Mouse (Mus musculus) ES-E14 (cell line): ENCODE measurements around the gene Prss45. TPM values are rescaled to one million over a fixed set of nuclear protein-coding genes. Genes with fewer than 3 reads are reported as not detected.

Experiments
- DNase-seq: peaks from one replicate; pipeline ENCODE4 v3.0.0-alpha.2; 2013; ENCODE audit warnings: low read depth, low spot score
- H3K27ac ChIP-seq: 2 replicates; pipeline ENCODE4 v1.5.1; 2012; ENCODE audit warnings: low read depth, mild to moderate bottlenecking, low read length, moderate library complexity, mixed read lengths; ENCODE audit not compliant: poor library complexity, insufficient read depth, severe bottlenecking
- H3K36me3 ChIP-seq: 2 replicates; pipeline ENCODE4 v1.6.1; 2012; ENCODE audit warnings: mild to moderate bottlenecking, low read length, moderate library complexity, mixed read lengths; ENCODE audit not compliant: control insufficient read depth, poor library complexity, insufficient read depth, severe bottlenecking
- H3K4me1 ChIP-seq, 2 experiments: fragments of 150-350 bp in 1 of 2; sonication (generic) in 1 of 2; 2 replicates each; pipeline ENCODE4 v1.6.1; 2012; ENCODE audit warnings: low read length in 2 of 2, mild to moderate bottlenecking in 1 of 2, mixed read lengths in 1 of 2; ENCODE audit not compliant: control insufficient read depth in 2 of 2, insufficient read depth in 2 of 2, poor library complexity in 1 of 2
- H3K4me3 ChIP-seq, 2 experiments: fragments of 150-350 bp in 1 of 2; sonication (generic) in 1 of 2; 2 replicates each; pipeline ENCODE4 v1.5.1; 2012; ENCODE audit warnings: low read length in 2 of 2, low read depth in 1 of 2, mild to moderate bottlenecking in 1 of 2, mixed read lengths in 1 of 2; ENCODE audit not compliant: insufficient read depth in 1 of 2, poor library complexity in 1 of 2, severe bottlenecking in 1 of 2
- H3K9ac ChIP-seq: 2 replicates; pipeline ENCODE4 v1.6.1; 2012; ENCODE audit warnings: low read depth, mild to moderate bottlenecking, low read length, mixed read lengths; ENCODE audit not compliant: poor library complexity, insufficient read depth, severe bottlenecking
- H3K9me3 ChIP-seq: fragments of 150-350 bp; sonication (generic); 2 replicates; pipeline ENCODE4 v1.6.1; 2012; ENCODE audit warnings: low read depth, mild to moderate bottlenecking, low read length; ENCODE audit not compliant: control insufficient read depth, insufficient read depth
- CHD2 ChIP-seq: IDR thresholded peaks from 2 replicates; pipeline ENCODE4 v1.6.1; 2014; ENCODE audit warnings: mild to moderate bottlenecking, low read depth, low read length, inconsistent platforms
- HCFC1 ChIP-seq: IDR thresholded peaks from 2 replicates; pipeline ENCODE4 v1.6.1; 2012; ENCODE audit warnings: low read length, inconsistent platforms, borderline replicate concordance; ENCODE audit not compliant: insufficient read depth
- MAFK ChIP-seq: IDR thresholded peaks from 2 replicates; pipeline ENCODE4 v1.6.1; 2014; ENCODE audit warnings: mild to moderate bottlenecking, low read depth, low read length, inconsistent platforms; ENCODE audit not compliant: insufficient read depth
- ZC3H11A ChIP-seq: IDR thresholded peaks from 2 replicates; pipeline ENCODE4 v1.6.1; 2012; ENCODE audit warnings: low read depth, mild to moderate bottlenecking, inconsistent platforms, low read length, borderline replicate concordance
- ZNF384 ChIP-seq: IDR thresholded peaks from 2 replicates; pipeline ENCODE4 v1.6.1; 2012; ENCODE audit warnings: low read depth, low read length, inconsistent platforms
- in situ Hi-C, 2 experiments: fragments of 600-800 bp; cut with MboI; formaldehyde crosslinking; loops; one replicate each; pipeline ENCODE4 v1.15.1; 2025; ENCODE audit warnings: low sequenced_read_pairs in 2 of 2, inconsistent platforms in 1 of 2; ENCODE audit not compliant: unreplicated experiment in 2 of 2
- total RNA-seq: library from RNA; depleted of rRNA; stranded (reverse); fragments of 300-350 nt; gene quantifications from 2 replicates; pipeline ENCODE4 v1.2.3, GENCODE M21; 2012; rRNA removed

The Prss45 gene
- total RNA-seq, 1 experiment = 0.54 TPM

DNA sequence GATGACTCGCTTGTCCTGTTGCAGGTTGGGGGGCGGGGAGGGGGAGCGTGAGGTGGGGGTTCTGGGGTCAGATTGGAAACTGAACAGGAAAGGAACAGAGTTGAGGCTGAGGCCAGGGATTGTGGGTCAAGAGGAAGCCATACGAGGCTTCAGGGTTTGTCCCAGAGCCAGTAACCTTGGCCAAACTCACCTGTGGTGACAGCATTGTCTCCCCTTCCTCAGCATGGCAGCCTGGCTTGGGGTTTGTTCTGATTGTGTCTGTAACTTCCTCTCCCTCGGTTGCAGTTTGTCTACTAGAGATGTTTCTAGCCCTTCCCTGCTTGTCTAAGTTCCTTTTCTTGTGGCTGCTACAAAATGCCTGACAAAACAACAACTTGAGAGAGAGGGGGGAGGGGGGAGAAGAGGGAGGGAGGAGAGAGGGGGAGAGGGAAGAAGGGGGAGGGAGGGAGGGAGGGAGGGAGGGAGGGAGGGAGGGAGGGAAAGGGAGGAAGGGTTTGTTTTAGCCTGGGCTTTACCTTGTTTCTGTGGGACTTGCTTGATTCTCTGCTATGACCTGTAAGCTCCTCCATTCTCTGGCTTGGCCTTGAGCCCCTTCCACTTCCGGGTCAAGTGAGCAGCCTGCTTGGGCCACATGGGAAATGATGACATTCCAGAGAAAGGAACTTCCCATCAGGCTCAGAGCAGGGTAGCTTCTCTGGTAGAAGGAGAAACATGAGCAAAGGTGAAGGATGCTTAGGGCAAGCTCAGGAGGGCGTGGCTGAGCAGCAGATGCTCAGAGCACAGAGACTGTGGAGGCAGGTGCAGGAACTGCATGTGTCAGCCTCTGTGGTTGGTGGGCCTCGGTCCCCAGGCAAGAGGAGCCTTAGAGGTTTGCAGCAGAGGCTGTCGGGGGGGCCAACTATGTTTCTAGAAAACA is 53.3 kb downstream of the Prss45 start:
- H3K9ac ChIP-seq = no peak overlapping the region
- DNase-seq = no peak
- peak overlapping the region in 1 of 2 experiments; percentile 1; a peak in 1 of 4 replicates for H3K4me3 ChIP-seq
- peak overlapping the region; percentile 41; the same call in 1 of the 2 replicates for H3K27ac ChIP-seq
- in situ Hi-C loops = no loop called here
- TF ChIP-seq CHD2 = no peak
- TF ChIP-seq HCFC1 = no peak
- TF ChIP-seq MAFK = no peak
- H3K4me1 ChIP-seq = peaks cover 2 to 26% of the 10 kb centered on the region in 2 experiments; a peak in 2 of 4 replicates
- H3K36me3 ChIP-seq = peaks cover 19% of the 10 kb centered on the region; the same call in 1 of the 2 replicates
- H3K9me3 ChIP-seq = no peaks in the 10 kb centered on the region

DNA sequence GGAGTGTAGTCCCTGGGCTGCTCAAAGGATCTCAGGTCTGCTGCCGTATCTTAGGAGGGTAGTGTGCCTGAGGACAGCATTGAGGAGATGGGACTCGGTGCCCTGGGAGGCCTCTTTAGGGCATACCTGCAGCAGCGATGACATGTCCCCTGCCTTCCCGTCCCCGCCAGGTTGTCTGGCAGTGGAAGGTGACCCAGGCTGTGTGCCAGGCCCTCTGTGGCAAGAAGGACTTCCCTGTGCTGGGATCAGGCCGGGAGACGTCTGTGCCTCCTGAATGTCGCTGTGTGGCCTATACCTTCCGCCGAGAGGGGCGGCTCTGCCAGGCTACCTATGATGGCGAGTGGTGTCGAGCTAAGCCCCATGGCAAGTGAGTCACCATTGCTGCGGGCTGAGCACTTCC is 54.5 kb downstream of the Prss45 start:
- Histone ChIP-seq H3K9me3 (no peaks in the 10 kb centered on the region), H3K9ac (no peak overlapping the region), H3K4me3 (peak overlapping the region in 1 of 2 experiments; percentile 5; a peak in 1 of 4 replicates), H3K36me3 (peaks cover 19% of the 10 kb centered on the region; the same call in 1 of the 2 replicates), H3K27ac (no peak overlapping the region), H3K4me1 (peaks cover 2 to 26% of the 10 kb centered on the region in 2 experiments; a peak in 2 of 4 replicates)
- in situ Hi-C loops = no loop called here
- TF ChIP-seq HCFC1 = no peak
- TF ChIP-seq CHD2 = no peak
- no peak for TF ChIP-seq MAFK
- no peak for TF ChIP-seq ZC3H11A
- no peak for TF ChIP-seq ZNF384
- no peak for DNase-seq

DNA sequence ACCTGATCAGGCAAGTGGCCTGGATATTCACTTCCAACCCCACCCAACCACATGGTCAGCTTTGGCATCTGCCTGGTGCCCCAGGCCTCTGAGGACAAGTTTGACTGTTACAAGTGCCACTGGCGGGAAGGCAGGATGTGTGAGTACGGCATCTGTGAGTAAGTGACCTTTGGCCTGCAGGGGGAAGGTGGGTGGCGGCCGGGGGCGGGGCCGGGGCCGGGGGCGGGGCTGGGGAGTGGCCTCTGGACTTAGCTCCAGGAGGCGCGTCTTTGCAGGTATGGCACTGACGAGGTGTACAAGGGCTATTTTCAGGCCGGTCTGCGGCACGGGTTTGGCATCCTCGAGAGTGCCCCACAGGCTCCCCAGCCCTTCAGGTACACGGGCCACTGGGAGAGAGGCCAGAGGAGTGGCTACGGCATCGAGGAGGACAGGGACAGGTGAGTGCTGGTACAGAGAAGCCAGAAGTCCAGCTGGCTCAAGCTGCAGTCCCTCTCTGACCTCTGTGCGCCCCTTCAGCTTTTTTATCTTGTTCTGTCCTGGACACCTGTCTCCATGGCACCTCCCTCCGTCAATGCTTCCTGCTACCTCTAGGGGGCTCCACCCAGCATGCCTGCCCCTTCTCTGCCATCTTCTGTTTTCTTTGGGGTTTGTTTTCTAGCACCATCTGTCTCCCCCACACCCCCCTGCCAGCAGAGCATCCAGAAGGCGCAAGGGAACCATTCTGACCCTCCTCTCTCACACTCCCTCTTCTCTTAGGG is 55.8 kb downstream of the Prss45 start:
- no peak for TF ChIP-seq ZNF384
- no peak for TF ChIP-seq HCFC1
- TF ChIP-seq CHD2 = no peak
- no peak for TF ChIP-seq MAFK
- no peak for TF ChIP-seq ZC3H11A
- Histone ChIP-seq H3K4me1 (peaks cover 2 to 28% of the 10 kb centered on the region in 2 experiments; a peak in 2 of 4 replicates), H3K9me3 (no peaks in the 10 kb centered on the region), H3K27ac (no peak overlapping the region), H3K4me3 (peak overlapping the region in 1 of 2 experiments; percentile 21; a peak in 2 of 4 replicates), H3K9ac (no peak overlapping the region), H3K36me3 (peaks cover 16% of the 10 kb centered on the region; the same call in 1 of the 2 replicates)
- in situ Hi-C loops = no loop called here
- DNase-seq = no peak

Other genes with a start within 250 kb of the Prss45 start
- gene Nradd, start 210.1 kb upstream of the Prss45 start, total RNA-seq = 65.5 and 83.8 TPM in 2 replicates
- gene Nbeal2, start 180.4 kb upstream of the Prss45 start, total RNA-seq = 13.6 and 24.1 TPM in 2 replicates
- gene Ccdc12, start 178.1 kb upstream of the Prss45 start, total RNA-seq = 79.9 and 82.2 TPM in 2 replicates
- 0.48 and 0.89 TPM in 2 replicates for gene Myl3, start 92.7 kb upstream of the Prss45 start, total RNA-seq
- 3.2 and 6.8 TPM in 2 replicates for gene Pth1r, start 87.4 kb upstream of the Prss45 start, total RNA-seq
- 7.5 and 14.8 TPM in 2 replicates for gene Prss42, start 36.4 kb upstream of the Prss45 start, total RNA-seq
- 1.5 and 2.2 TPM in 2 replicates for gene Prss44, start 20.6 kb upstream of the Prss45 start, total RNA-seq
- 0.09 TPM in 1 of 2 replicates, not detected in the other for gene Prss43, start 7.9 kb upstream of the Prss45 start, total RNA-seq
- 0.63 and 2.8 TPM in 2 replicates for gene Prss46, start 9.9 kb downstream of the Prss45 start, total RNA-seq
- gene Prss50, start 23.4 kb downstream of the Prss45 start, total RNA-seq = 50.2 and 69.3 TPM in 2 replicates
- gene Als2cl, start 45.3 kb downstream of the Prss45 start, total RNA-seq = 13.0 and 35.0 TPM in 2 replicates
- 0.67 and 0.79 TPM in 2 replicates for gene Tmie, start 45.5 kb downstream of the Prss45 start, total RNA-seq
- gene Fam240a, start 82.3 kb downstream of the Prss45 start, total RNA-seq = 1.0 TPM in 1 of 2 replicates, not detected in the other
- gene Tdgf1, start 111.6 kb downstream of the Prss45 start, total RNA-seq = 904 and 1,760 TPM in 2 replicates
- gene Lrrc2, start 117.0 kb downstream of the Prss45 start, total RNA-seq = 20.2 and 20.8 TPM in 2 replicates
- gene Rtp3, start 156.0 kb downstream of the Prss45 start, total RNA-seq = 0.62 and 1.1 TPM in 2 replicates
- 0.48 TPM in 1 of 2 replicates, not detected in the other for gene Ltf, start 184.7 kb downstream of the Prss45 start, total RNA-seq
- gene Ccrl2, start 222.9 kb downstream of the Prss45 start, total RNA-seq = 0.26 and 0.40 TPM in 2 replicates